2 mouse cellular contexts compared by ENCODE assay signal in the genomic region with DNA sequence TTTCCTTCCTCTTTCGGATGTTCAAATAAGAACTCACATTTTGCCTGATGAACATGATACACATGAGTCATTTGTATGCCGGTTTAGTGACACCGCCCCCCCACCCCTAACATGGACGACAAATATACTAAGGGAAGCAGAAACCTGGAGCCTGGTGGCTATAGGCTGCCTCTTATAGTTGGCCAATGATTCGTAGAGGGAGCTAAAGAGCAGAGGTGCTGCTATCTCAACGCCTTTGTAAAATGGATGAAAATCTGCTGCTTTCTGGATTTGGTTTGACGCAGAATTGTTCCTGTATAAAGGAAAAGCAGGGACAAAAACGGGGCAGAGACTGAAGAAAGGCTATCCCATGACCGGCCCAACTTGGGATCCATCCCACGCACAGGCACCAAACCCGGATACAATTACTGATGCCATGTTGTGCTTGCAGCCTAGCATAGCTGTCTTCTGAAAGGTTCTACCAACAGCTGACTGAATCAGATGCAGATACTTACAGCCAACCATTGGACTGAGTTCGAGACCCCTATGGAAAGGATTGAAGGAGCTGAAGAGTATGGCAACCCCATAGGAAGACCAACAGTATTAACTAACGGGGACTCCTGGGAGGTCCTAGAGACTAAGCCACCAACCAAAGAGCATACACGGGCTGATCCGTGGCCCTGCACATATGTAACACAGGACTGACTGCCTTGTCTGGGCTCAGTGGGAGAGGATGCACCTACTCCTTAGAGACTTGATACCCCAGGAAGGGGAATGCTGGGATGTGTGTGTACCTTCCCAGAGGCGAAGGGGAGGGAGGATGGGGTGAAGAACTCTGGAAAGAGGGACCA.
TF ChIP-seq lines count a peak whose summit lies in the region.

No protein-coding gene starts in this region.

TF ChIP-seq in C2C12, 6 proteins besides CTCF, POLR2A, EP300 and RAD21 (continued from another document):
- TF ChIP-seq USF1 (IDR thresholded peaks at IDR 0.05; ENCODE audit: low read depth), result no peak

TF ChIP-seq in MEL, 35 proteins besides CTCF, POLR2A, EP300 and RAD21 (continued from another document):
- TF ChIP-seq ZC3H11A (IDR thresholded peaks at IDR 0.05; ENCODE audit: low read depth, low read length), result 0 out of 2 replicates have a peak, but pooled peaks have one; percentile 4
- TF ChIP-seq MAZ (IDR thresholded peaks at IDR 0.05; ENCODE audit: low read depth, low read length), result peak; percentile 14; the same call in 1 of the 2 replicates
- no peak for TF ChIP-seq SMC3 (IDR thresholded peaks at IDR 0.05; ENCODE audit: low read depth, low read length)
- TF ChIP-seq MEF2A (IDR thresholded peaks at IDR 0.05; ENCODE audit: extremely low read depth, insufficient replicate concordance, low read depth, low read length, poor library complexity, severe bottlenecking), result no peak
- no peak for TF ChIP-seq ZNF384 (IDR thresholded peaks at IDR 0.05; ENCODE audit: low read depth, low read length)
TF ChIP-seq in MEL: peak in this region for 3.
